Mouse (Mus musculus): Measurements from ENCODE around the gene Tk1. TPM values are rescaled to one million over a fixed set of nuclear protein-coding genes. Genes with fewer than 3 reads are reported as not detected.

The Tk1 gene
- 1.4 TPM for polyA plus RNA-seq (2017; shearing (Covaris generic))

GRCm38 (mm10) chr11:117825333-117826101 is at the start of gene Tk1, which contains the start of gene Afmid:
Gene Tk1 (minus strand): TSS chr11:117826092.
Gene Afmid (plus strand): TSS chr11:117825924.

GRCm38 (mm10) chr11:117872861-117873608 is 47.1 kb upstream of the Tk1 start, which contains the start of gene Tha1:
Gene Tha1 (minus strand): TSS chr11:117873481.

GRCm38 (mm10) chr11:117860601-117861000 is 34.7 kb upstream of the Tk1 start, which contains the start of gene Tmem235:
Gene Tmem235 (plus strand): TSS chr11:117860752.

GRCm38 (mm10) chr11:117848985-117849671 is 23.2 kb upstream of the Tk1 start, which contains the start of gene Birc5:
Gene Birc5 (plus strand): TSS chr11:117849251.

GRCm38 (mm10) chr11:117809407-117810311 is 16.2 kb downstream of the Tk1 start, which contains the start of the genes Gm20708 and Syngr2:
Gene Gm20708 (plus strand): TSS chr11:117809668.
Gene Syngr2 (plus strand): TSS chr11:117809668.

GRCm38 (mm10) chr11:117797511-117798159 is 28.3 kb downstream of the Tk1 start, which contains the start of gene 6030468B19Rik:
Gene 6030468B19Rik (plus strand): TSS chr11:117797660.

GRCm38 (mm10) chr11:117781993-117782704 is 43.7 kb downstream of the Tk1 start, which contains the start of the genes Tmc8 and Tmc6:
Gene Tmc8 (plus strand): TSS chr11:117782076.
Gene Tmc6 (minus strand): TSS chr11:117782198.

Other genes with a start within 250 kb of the Tk1 start
- 26.9 TPM for gene Tnrc6c, start 171.8 kb downstream of the Tk1 start, polyA plus RNA-seq (2017; shearing (Covaris generic))
- gene Tmc8, start 44.0 kb downstream of the Tk1 start, polyA plus RNA-seq (2017; shearing (Covaris generic)), result 75.5 TPM
- 143 TPM for gene Tmc6, start 43.9 kb downstream of the Tk1 start, polyA plus RNA-seq (2017; shearing (Covaris generic))
- gene 6030468B19Rik, start 28.4 kb downstream of the Tk1 start, polyA plus RNA-seq (2017; shearing (Covaris generic)), result not detected
- 1.5 TPM for gene Gm20708, start 16.4 kb downstream of the Tk1 start, polyA plus RNA-seq (2017; shearing (Covaris generic))
- gene Syngr2, start 16.4 kb downstream of the Tk1 start, polyA plus RNA-seq (2017; shearing (Covaris generic)), result 63.8 TPM
- gene Afmid, start 168 bp downstream of the Tk1 start, polyA plus RNA-seq (2017; shearing (Covaris generic)), result 7.6 TPM
- 0.42 TPM for gene Birc5, start 23.2 kb upstream of the Tk1 start, polyA plus RNA-seq (2017; shearing (Covaris generic))
- gene Tmem235, start 34.7 kb upstream of the Tk1 start, polyA plus RNA-seq (2017; shearing (Covaris generic)), result not detected
- 10.7 TPM for gene Tha1, start 47.4 kb upstream of the Tk1 start, polyA plus RNA-seq (2017; shearing (Covaris generic))
- 183 TPM for gene Socs3, start 144.0 kb upstream of the Tk1 start, polyA plus RNA-seq (2017; shearing (Covaris generic))
- 43.9 TPM for gene Pgs1, start 160.2 kb upstream of the Tk1 start, polyA plus RNA-seq (2017; shearing (Covaris generic))